Mouse (Mus musculus): Measurements from ENCODE around the gene Armh3.

DNA sequence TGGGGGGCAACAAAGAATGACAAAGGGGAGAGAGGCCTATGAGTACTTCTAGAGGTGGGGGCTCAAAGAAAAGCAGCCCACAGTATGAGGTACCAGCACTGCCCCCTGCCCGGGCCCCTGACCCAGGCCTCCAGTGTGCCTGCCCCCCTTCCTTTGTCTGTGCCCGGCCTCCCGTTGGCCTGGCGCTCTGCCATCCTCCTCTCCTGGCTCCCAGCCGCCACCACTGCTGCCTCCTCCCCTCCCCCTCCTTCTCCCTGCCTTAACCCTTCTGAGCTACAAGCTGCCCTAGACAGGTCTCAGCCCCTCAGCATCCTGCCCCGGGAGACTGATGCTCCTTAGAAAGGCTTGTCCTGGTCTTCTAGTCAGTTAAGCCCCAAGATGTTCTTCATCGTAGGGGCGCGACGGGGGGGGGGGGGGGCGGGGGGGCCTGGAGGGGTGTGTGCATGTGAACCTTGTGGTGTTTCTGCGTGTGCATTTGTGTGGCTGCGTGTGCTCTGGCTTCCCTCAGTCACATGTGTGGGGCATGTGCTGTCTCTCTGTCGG lies 43.7 kb upstream of the Armh3 start:
- TF ChIP-seq CTCF (conservative IDR thresholded peaks at IDR 0.05 in 1 of 2, IDR thresholded peaks at IDR 0.05 in 1 of 2; ENCODE audit: low read depth in 2 of 2, low read length in 2 of 2): no peak
- no peak for TF ChIP-seq POLR2A (IDR thresholded peaks at IDR 0.05; ENCODE audit: low read depth, low read length)
- TF ChIP-seq USF1 (IDR thresholded peaks at IDR 0.05; ENCODE audit: low read depth, low read length): peak; percentile 9; the same call in 1 of the 2 replicates
- no peak for TF ChIP-seq GABPA (IDR thresholded peaks at IDR 0.05; ENCODE audit: insufficient replicate concordance, low read depth, low read length)
- TF ChIP-seq JUN (IDR thresholded peaks at IDR 0.05; ENCODE audit: insufficient read depth, low read depth, low read length): no peak
- no peak for TF ChIP-seq RCOR1 (conservative IDR thresholded peaks at IDR 0.05; ENCODE audit: low read depth, low read length)
- TF ChIP-seq CHD2 (IDR thresholded peaks at IDR 0.05; ENCODE audit: low read length): peak; percentile 63
- TF ChIP-seq SIN3A (IDR thresholded peaks at IDR 0.05; ENCODE audit: low read length): no peak; the same call in 1 of the 2 replicates
- TF ChIP-seq ELF1 (IDR thresholded peaks at IDR 0.05; ENCODE audit: low read depth, low read length): no peak

Data from CH12.LX (cell line).